Mouse (Mus musculus) neutrophil, adult 5-6 weeks (primary cell): ENCODE measurements around the gene Atad3a. TPM values are rescaled to one million over a fixed set of nuclear protein-coding genes. Genes with fewer than 3 reads are reported as not detected.
"Not testable (repeated sequence)": the region's sequence is repeated elsewhere in the genome, so short reads cannot be mapped to it uniquely, and the experiment has no call there.

ENCODE experiments used
- ATAC-seq: fragments of 151-379, 151-347 bp; 2 replicates; pipeline ENCODE4 v1.8.0; 2017; ENCODE audit warnings: mild to moderate bottlenecking, moderate TSS enrichment; ENCODE audit not compliant: insufficient number of reproducible peaks, poor library complexity, low FRiP score, severe bottlenecking; ENCODE audit errors: extremely low read depth
- total RNA-seq: library from RNA; stranded (forward); fragments of 200-1000 nt; gene quantifications from 2 replicates; pipeline ENCODE4 v1.2.3, GENCODE M21; 2017

Gene Atad3a
- 41.5 and 55.2 TPM in 2 replicates for total RNA-seq

- ATAC-seq = peak; percentile 98
These were observed at the start of gene Atad3a for GRCm38 (mm10) chr4:155760613-155761355. Gene Atad3a (minus strand): TSS chr4:155761093.

- no peak for ATAC-seq
These were observed 46.9 kb upstream of the Atad3a start for GRCm38 (mm10) chr4:155807841-155808240.

GRCm38 (mm10) chr4:155803340-155804041 lies 42.6 kb upstream of the Atad3a start:
- ATAC-seq = peak; percentile 98

- no peak for ATAC-seq
These were observed 41.9 kb upstream of the Atad3a start, which contains the start of gene Mrpl20 for GRCm38 (mm10) chr4:155802741-155803339. Gene Mrpl20 (plus strand): TSS chr4:155802878.

GRCm38 (mm10) chr4:155802075-155802474 lies 41.2 kb upstream of the Atad3a start:
- ATAC-seq = no peak

GRCm38 (mm10) chr4:155793730-155794129 lies 32.8 kb upstream of the Atad3a start:
- no peak for ATAC-seq

- ATAC-seq = no peak
These were observed 30.5 kb upstream of the Atad3a start for GRCm38 (mm10) chr4:155791240-155791933.

- ATAC-seq = no peak
These were observed 29.8 kb upstream of the Atad3a start for GRCm38 (mm10) chr4:155790650-155791161.

- no peak for ATAC-seq
These were observed 29.2 kb upstream of the Atad3a start, which contains the start of gene Ankrd65 for GRCm38 (mm10) chr4:155790021-155790489. Gene Ankrd65 (plus strand): TSS chr4:155790439.

GRCm38 (mm10) chr4:155788833-155789232 lies 27.9 kb upstream of the Atad3a start:
- not testable (repeated sequence) for ATAC-seq

GRCm38 (mm10) chr4:155788300-155788699 lies 27.4 kb upstream of the Atad3a start:
- no peak for ATAC-seq

- no peak for ATAC-seq
These were observed 24.9 kb upstream of the Atad3a start, which contains the start of gene Tmem88b for GRCm38 (mm10) chr4:155785819-155786218. Gene Tmem88b (minus strand): TSS chr4:155785874.

GRCm38 (mm10) chr4:155785246-155785645 lies 24.4 kb upstream of the Atad3a start:
- no peak for ATAC-seq

- peak; percentile 81 for ATAC-seq
These were observed 23.3 kb upstream of the Atad3a start for GRCm38 (mm10) chr4:155784081-155784701.

- ATAC-seq = no peak
These were observed 22.7 kb upstream of the Atad3a start for GRCm38 (mm10) chr4:155783486-155784080.

- ATAC-seq = no peak
These were observed 20.0 kb upstream of the Atad3a start for GRCm38 (mm10) chr4:155780895-155781294.

GRCm38 (mm10) chr4:155779498-155779897 lies 18.6 kb upstream of the Atad3a start:
- no peak for ATAC-seq

- ATAC-seq = no peak
These were observed 16.9 kb upstream of the Atad3a start for GRCm38 (mm10) chr4:155777816-155778215.
